Mouse (Mus musculus) left cerebral cortex, adult 2 months (tissue): ENCODE results near the gene Vdr. TPM values are rescaled to one million over a fixed set of nuclear protein-coding genes. Genes with fewer than 3 reads are reported as not detected.

ENCODE experiments used
- DNase-seq, 2 experiments: peaks; one replicate each; pipeline ENCODE4 v3.0.0; 2021 to 2022; ENCODE audit warnings: low spot score in 2 of 2, mixed read lengths in 1 of 2; ENCODE audit errors: extremely low spot score in 1 of 2
- H3K27ac ChIP-seq: fragments of 200-600 bp; 2 replicates; pipeline ENCODE4 v1.8.1; 2022
- H3K4me3 ChIP-seq: fragments of 200-600 bp; 2 replicates; pipeline ENCODE4 v1.8.1; 2022
- CTCF ChIP-seq: fragments of 200-600 bp; IDR thresholded peaks from 2 replicates; pipeline ENCODE4 v1.8.1; 2022; ENCODE audit warnings: antibody characterized with exemption, mild to moderate bottlenecking, moderate library complexity
- intact Hi-C: fragments of 180-260 bp; cut with DNase I; formaldehyde crosslinking; loops from one replicate; pipeline ENCODE4 v1.15.1; 2025
- total RNA-seq, 2 experiments: library from RNA; stranded (reverse); gene quantifications; 2 replicates each; pipeline ENCODE4 v1.2.3; 2021

The Vdr gene
- total RNA-seq, 2 experiments from 2014 or later, result 0.32 to 0.79 TPM

- peak overlapping the region; percentile 82; the same call in 1 of the 2 replicates for H3K27ac ChIP-seq
- no peak overlapping the region for H3K4me3 ChIP-seq
- intact Hi-C loops, result no loop called here
- DNase-seq, result no peak
- no peak for TF ChIP-seq CTCF
These were observed 87.7 kb downstream of the Vdr start for GRCm38 (mm10) chr15:97822545-97823228.

GRCm38 (mm10) chr15:97821983-97822363, 88.5 kb downstream of the Vdr start:
- H3K27ac ChIP-seq, result peak overlapping the region; percentile 32; the same call in 1 of the 2 replicates
- intact Hi-C loops, result no loop called here
- DNase-seq, result no peak
- H3K4me3 ChIP-seq, result no peak overlapping the region
- TF ChIP-seq CTCF, result no peak

- TF ChIP-seq CTCF, result no peak; the same call in 1 of the 2 replicates
- intact Hi-C loops, result no loop called here
- DNase-seq, result no peak
- no peak overlapping the region for H3K4me3 ChIP-seq
- H3K27ac ChIP-seq, result peak overlapping the region; percentile 32; the same call in 1 of the 2 replicates
These were observed 89.0 kb downstream of the Vdr start for GRCm38 (mm10) chr15:97821321-97821982.

DNA sequence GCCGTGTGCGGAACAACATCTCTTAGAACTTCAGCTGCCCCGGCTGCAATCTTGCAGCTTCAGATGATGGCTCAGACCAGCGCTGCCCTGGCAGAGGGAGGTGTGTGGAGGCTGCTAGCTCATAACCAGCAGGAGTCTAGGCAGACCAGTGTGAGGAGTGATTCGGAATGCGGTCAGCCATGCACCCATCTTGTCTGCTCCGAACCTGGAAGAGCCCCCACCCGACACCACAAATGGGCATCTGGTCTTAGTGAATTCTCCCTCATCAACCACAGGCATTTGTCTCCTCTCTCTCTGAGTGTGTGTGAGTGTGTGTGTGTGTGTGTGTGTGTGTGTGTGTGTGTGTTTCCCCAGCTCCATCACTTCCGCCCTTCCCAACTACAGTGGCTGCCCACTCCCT, 90.5 kb downstream of the Vdr start:
- H3K4me3 ChIP-seq, result no peak overlapping the region
- no peak for TF ChIP-seq CTCF
- intact Hi-C loops, result no loop called here
- DNase-seq, result no peak
- H3K27ac ChIP-seq, result no peak overlapping the region

GRCm38 (mm10) chr15:97816199-97816994, 94.0 kb downstream of the Vdr start:
- H3K4me3 ChIP-seq, result no peak overlapping the region
- TF ChIP-seq CTCF, result peak; percentile 12
- no peak overlapping the region for H3K27ac ChIP-seq
- DNase-seq, result no peak
- intact Hi-C loops, result no loop called here

- no peak overlapping the region for H3K4me3 ChIP-seq
- DNase-seq, result no peak
- intact Hi-C loops, result no loop called here
- H3K27ac ChIP-seq, result peak overlapping the region; percentile 63
- no peak for TF ChIP-seq CTCF
These were observed 95.2 kb downstream of the Vdr start for GRCm38 (mm10) chr15:97815254-97815653.

DNA sequence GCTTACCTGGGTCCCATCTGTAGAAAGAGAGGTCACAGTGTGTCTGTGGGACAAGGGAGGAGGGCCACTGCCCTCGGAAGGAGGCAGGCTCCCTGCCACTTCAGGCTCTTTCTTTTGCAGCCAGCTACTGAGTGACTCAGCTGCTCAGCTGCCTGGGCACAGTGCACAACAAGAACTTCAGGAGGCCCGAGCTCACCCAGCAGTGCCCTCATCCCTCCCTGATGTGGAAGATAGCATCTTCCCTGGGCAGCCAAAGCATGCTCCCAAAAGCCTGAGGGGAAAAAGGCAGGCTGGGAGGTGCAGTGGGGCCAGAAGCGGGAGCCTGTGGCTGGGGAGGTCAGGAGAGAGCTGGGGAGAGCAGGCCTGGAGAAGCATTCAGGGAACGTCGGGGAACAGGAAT, 95.7 kb downstream of the Vdr start:
- Histone ChIP-seq H3K4me3 (no peak overlapping the region), H3K27ac (peak overlapping the region; percentile 63)
- intact Hi-C loops, result no loop called here
- no peak for DNase-seq
- no peak for TF ChIP-seq CTCF

- no peak for DNase-seq
- Histone ChIP-seq H3K4me3 (no peak overlapping the region), H3K27ac (peak overlapping the region; percentile 67)
- intact Hi-C loops, result no loop called here
- TF ChIP-seq CTCF, result no peak
These were observed 96.8 kb downstream of the Vdr start for GRCm38 (mm10) chr15:97813452-97814204.

GRCm38 (mm10) chr15:97812875-97813274, 97.6 kb downstream of the Vdr start:
- DNase-seq, result no peak
- no peak for TF ChIP-seq CTCF
- Histone ChIP-seq H3K4me3 (no peak overlapping the region), H3K27ac (peak overlapping the region; percentile 67)
- intact Hi-C loops, result loop anchor here (1.0 kb wide), 1 partner anchor 16 kb away; no protein-coding TSS in a partner anchor

GRCm38 (mm10) chr15:97812126-97812525, 98.3 kb downstream of the Vdr start:
- H3K4me3 ChIP-seq, result no peak overlapping the region
- peak; percentile 72 to 90 for DNase-seq
- intact Hi-C loops, result loop anchor here (1.0 kb wide), 1 partner anchor 17 kb away; no protein-coding TSS in a partner anchor
- no peak for TF ChIP-seq CTCF
- H3K27ac ChIP-seq, result peak overlapping the region; percentile 67

- no peak for DNase-seq
- Histone ChIP-seq H3K27ac (peak overlapping the region; percentile 67), H3K4me3 (no peak overlapping the region)
- intact Hi-C loops, result loop anchor here (2.0 kb wide), 1 partner anchor 39 kb away; no protein-coding TSS in a partner anchor
- TF ChIP-seq CTCF, result no peak
These were observed 99.1 kb downstream of the Vdr start for GRCm38 (mm10) chr15:97811307-97811706.
